Mouse (Mus musculus) C2C12 (cell line): ENCODE measurements around the gene Hmgn3. TPM values are rescaled to one million over a fixed set of nuclear protein-coding genes. Genes with fewer than 3 reads are reported as not detected.

Experiments
- H3K27me3 ChIP-seq: one replicate; pipeline ENCODE4 v1.6.1; 2011; ENCODE audit not compliant: control insufficient read depth, insufficient read depth, insufficient read length
- H3K36me3 ChIP-seq: one replicate; pipeline ENCODE4 v1.6.1; 2011; ENCODE audit not compliant: control insufficient read depth, insufficient read depth
- H3K4me3 ChIP-seq: one replicate; pipeline ENCODE4 v1.5.1; 2011; ENCODE audit warnings: mild to moderate bottlenecking, control low read depth; ENCODE audit not compliant: poor library complexity, insufficient read depth, severe bottlenecking
- H3K79me2 ChIP-seq: one replicate; pipeline ENCODE4 v1.6.1; 2011; ENCODE audit not compliant: control insufficient read depth, insufficient read depth
- H3K79me3 ChIP-seq: one replicate; pipeline ENCODE4 v1.6.1; 2011; ENCODE audit warnings: low read depth, control low read depth
- H3ac ChIP-seq: one replicate; pipeline ENCODE3; 2011; ENCODE audit warnings: low read depth; ENCODE audit not compliant: control insufficient read depth, insufficient read length
- CEBPB ChIP-seq: IDR thresholded peaks from one replicate; pipeline ENCODE4 v1.6.1; 2011; ENCODE audit warnings: low read depth, mild to moderate bottlenecking, control low read depth, moderate library complexity
- CTCF ChIP-seq: IDR thresholded peaks from one replicate; pipeline ENCODE4 v1.5.1; 2011; ENCODE audit not compliant: control insufficient read depth, insufficient read depth, insufficient read length
- FOSL1 ChIP-seq: IDR thresholded peaks from one replicate; pipeline ENCODE4 v1.8.0; 2011; ENCODE audit warnings: mild to moderate bottlenecking, low read length; ENCODE audit not compliant: poor library complexity, insufficient read depth, severe bottlenecking
- MAX ChIP-seq: IDR thresholded peaks from one replicate; pipeline ENCODE4 v1.6.1; 2011; ENCODE audit warnings: mild to moderate bottlenecking, control low read depth
- MYOD1 ChIP-seq: IDR thresholded peaks from one replicate; pipeline ENCODE4 v1.6.1; 2011; ENCODE audit warnings: low read depth; ENCODE audit not compliant: control insufficient read depth, insufficient read length
- MYOG ChIP-seq: IDR thresholded peaks from one replicate; pipeline ENCODE4 v1.6.1; 2011; ENCODE audit not compliant: control insufficient read depth, insufficient read length; ENCODE audit errors: extremely low read depth
- USF1 ChIP-seq: IDR thresholded peaks from one replicate; pipeline ENCODE4 v1.6.1; 2011; ENCODE audit warnings: low read depth, mild to moderate bottlenecking, control low read depth, moderate library complexity
- polyA plus RNA-seq: library from polyadenylated mRNA; unstranded; fragments of >200 nt; fragmentation: generic; extraction: Trizol; gene quantifications from one replicate; pipeline ENCODE4 v1.2.1, GENCODE M21; 2012; ENCODE audit warnings: missing spikeins

Hmgn3 gene
- polyA plus RNA-seq, 1 experiment = 41.6 TPM

- TF ChIP-seq MAX = no peak
- no peak for TF ChIP-seq CEBPB
- peak; percentile 80 for TF ChIP-seq MYOD1
- no peak for TF ChIP-seq FOSL1
- TF ChIP-seq CTCF = no peak
- no peak for TF ChIP-seq USF1
- no peak for TF ChIP-seq MYOG
- Histone ChIP-seq H3ac (no peak overlapping the region), H3K27me3 (no peaks in the 10 kb centered on the region), H3K36me3 (peaks cover 15% of the 10 kb centered on the region), H3K4me3 (no peak overlapping the region), H3K79me3 (no peaks in the 10 kb centered on the region), H3K79me2 (no peaks in the 10 kb centered on the region)
These were observed 36.8 kb downstream of the Hmgn3 start for GRCm38 (mm10) chr9:83109705-83110104.

- Histone ChIP-seq H3K79me3 (no peaks in the 10 kb centered on the region), H3K36me3 (peaks cover 15% of the 10 kb centered on the region), H3K27me3 (no peaks in the 10 kb centered on the region), H3K4me3 (no peak overlapping the region), H3ac (no peak overlapping the region), H3K79me2 (no peaks in the 10 kb centered on the region)
- TF ChIP-seq MAX (no peak), CEBPB (no peak), MYOG (no peak), CTCF (no peak), FOSL1 (no peak)
These were observed 37.7 kb downstream of the Hmgn3 start for GRCm38 (mm10) chr9:83108821-83109220.

- TF ChIP-seq MYOG (no peak), CTCF (no peak), CEBPB (no peak), FOSL1 (peak; percentile 23), MYOD1 (peak; percentile 23)
- H3K36me3 ChIP-seq = peaks cover 3% of the 10 kb centered on the region
- H3K4me3 ChIP-seq = no peak overlapping the region
- H3K79me3 ChIP-seq = no peaks in the 10 kb centered on the region
- H3K27me3 ChIP-seq = no peaks in the 10 kb centered on the region
- no peak overlapping the region for H3ac ChIP-seq
- no peaks in the 10 kb centered on the region for H3K79me2 ChIP-seq
These were observed 42.7 kb downstream of the Hmgn3 start for GRCm38 (mm10) chr9:83103785-83104184.

- no peaks in the 10 kb centered on the region for H3K27me3 ChIP-seq
These were observed 44.8 kb downstream of the Hmgn3 start for GRCm38 (mm10) chr9:83101691-83102090.

GRCm38 (mm10) chr9:83100786-83101185 is 45.7 kb downstream of the Hmgn3 start:
- H3ac ChIP-seq = no peak overlapping the region
- TF ChIP-seq USF1 = no peak
- no peak for TF ChIP-seq MYOD1
- no peak for TF ChIP-seq CTCF
- TF ChIP-seq CEBPB = no peak
- TF ChIP-seq MYOG = no peak
- TF ChIP-seq MAX = no peak
- no peak for TF ChIP-seq FOSL1
- H3K79me3 ChIP-seq = no peaks in the 10 kb centered on the region
- H3K4me3 ChIP-seq = no peak overlapping the region
- no peaks in the 10 kb centered on the region for H3K27me3 ChIP-seq
- no peaks in the 10 kb centered on the region for H3K79me2 ChIP-seq
- H3K36me3 ChIP-seq = no peaks in the 10 kb centered on the region

More at GRCm38 (mm10) chr9:83101691-83102090, 44.8 kb downstream of the Hmgn3 start:
- H3K79me3 ChIP-seq = no peaks in the 10 kb centered on the region
- H3K36me3 ChIP-seq = no peaks in the 10 kb centered on the region
- no peak overlapping the region for H3K4me3 ChIP-seq
- no peak overlapping the region for H3ac ChIP-seq
- no peak for TF ChIP-seq CEBPB
- TF ChIP-seq FOSL1 = peak; percentile 61
- no peaks in the 10 kb centered on the region for H3K79me2 ChIP-seq

- Histone ChIP-seq H3K79me2 (no peaks in the 10 kb centered on the region), H3K79me3 (no peaks in the 10 kb centered on the region)
- TF ChIP-seq MYOD1 (no peak), USF1 (no peak), CEBPB (no peak), MYOG (no peak), FOSL1 (no peak), MAX (no peak), CTCF (no peak)
These were observed 47.7 kb downstream of the Hmgn3 start for GRCm38 (mm10) chr9:83098652-83099307.

More at GRCm38 (mm10) chr9:83098652-83099307, 47.7 kb downstream of the Hmgn3 start:
- no peaks in the 10 kb centered on the region for H3K27me3 ChIP-seq
- no peak overlapping the region for H3K4me3 ChIP-seq
- H3ac ChIP-seq = no peak overlapping the region
- no peaks in the 10 kb centered on the region for H3K36me3 ChIP-seq
